Mouse (Mus musculus): ENCODE results near the gene Zfp273. TPM values are rescaled to one million over a fixed set of nuclear protein-coding genes. Genes with fewer than 3 reads are reported as not detected.

The Zfp273 gene
- polyA plus RNA-seq, 1 experiment from 2014 or later = 12.1 TPM

Other genes with a start within 250 kb of the Zfp273 start
- 4.1 and 4.5 TPM in 2 replicates for gene Zfp729b, start 204.0 kb upstream of the Zfp273 start, polyA plus RNA-seq (2015; fragmentation: Nextera tagmentation; extraction: Ambion mirVana)
- gene Gm49345, start 176.0 kb upstream of the Zfp273 start, polyA plus RNA-seq (2015; fragmentation: Nextera tagmentation; extraction: Ambion mirVana) = 0.87 and 0.96 TPM in 2 replicates
- gene Zfp729a, start 175.9 kb upstream of the Zfp273 start, polyA plus RNA-seq (2015; fragmentation: Nextera tagmentation; extraction: Ambion mirVana) = 3.5 and 4.3 TPM in 2 replicates
- gene Zfp738, start 126.7 kb upstream of the Zfp273 start, polyA plus RNA-seq (2015; fragmentation: Nextera tagmentation; extraction: Ambion mirVana) = 15.3 and 16.3 TPM in 2 replicates
- gene Zfp65, start 84.6 kb upstream of the Zfp273 start, polyA plus RNA-seq (2015; fragmentation: Nextera tagmentation; extraction: Ambion mirVana) = 9.3 and 11.0 TPM in 2 replicates
- gene Zfp85, start 58.5 kb upstream of the Zfp273 start, polyA plus RNA-seq (2015; fragmentation: Nextera tagmentation; extraction: Ambion mirVana) = 8.6 and 8.9 TPM in 2 replicates
- gene Zfp493, start 34.0 kb upstream of the Zfp273 start, polyA plus RNA-seq (2015; fragmentation: Nextera tagmentation; extraction: Ambion mirVana) = 2.5 and 2.7 TPM in 2 replicates
- gene Gm10037, start 17.4 kb downstream of the Zfp273 start, polyA plus RNA-seq (2015; fragmentation: Nextera tagmentation; extraction: Ambion mirVana) = 7.4 and 7.7 TPM in 2 replicates
- 0.35 TPM in 1 of 2 replicates, not detected in the other for gene BC048507, start 49.6 kb downstream of the Zfp273 start, polyA plus RNA-seq (2015; fragmentation: Nextera tagmentation; extraction: Ambion mirVana)